Comparison of ENCODE assay signal across 9 mouse cellular contexts in genomic region chr1:134725276-134725675, GRCm38 (mm10).
DNase-seq lines count a peak whose midpoint lies in the region; ATAC-seq lines count a peak whose summit lies in the region.
"Had no signal": no experiment of that assay in that cellular context is flagged by ENCODE, and none has a peak within 500 bp of the region (broad histone marks: within the 10 kb centered on the region; RNA-seq: fewer than 3 reads in every experiment).

No protein-coding gene starts in this region.

- H3K9ac ChIP-seq in forebrain, embryonic 11.5 days (ENCODE audit: low read length) = no peak overlapping the region
- H3K9ac ChIP-seq: lung, embryonic 15.5 days had no signal

- no peaks in the 10 kb centered on the region for H3K27me3 ChIP-seq in forebrain, embryonic 11.5 days (ENCODE audit: control insufficient read depth, insufficient read depth, low read length)
- H3K27me3 ChIP-seq: lung, embryonic 15.5 days had no signal

- H3K9me3 ChIP-seq in forebrain, embryonic 11.5 days (ENCODE audit: control insufficient read depth, low read length) = no peaks in the 10 kb centered on the region
- H3K9me3 ChIP-seq: lung, embryonic 15.5 days had no signal

- no peak overlapping the region for H3K4me2 ChIP-seq in forebrain, embryonic 11.5 days (ENCODE audit: low read depth, low read length, severe bottlenecking)
- H3K4me2 ChIP-seq: lung, embryonic 15.5 days had no signal

- ATAC-seq in megakaryocyte, adult 5-6 weeks (ENCODE audit: poor library complexity, severe bottlenecking) = peak; percentile 77
- ATAC-seq in forebrain, embryonic 11.5 days (replicated peaks; ENCODE audit: low FRiP score) = no peak

- H3K4me3 ChIP-seq in forebrain, embryonic 11.5 days (ENCODE audit: low read depth, low read length) = no peak overlapping the region
- H3K4me3 ChIP-seq: lung, embryonic 15.5 days had no signal

- H3K4me1 ChIP-seq in forebrain, embryonic 11.5 days (replicated peaks; ENCODE audit: control insufficient read depth, insufficient read depth, low read length) = no peaks in the 10 kb centered on the region

- H3K36me3 ChIP-seq in forebrain, embryonic 11.5 days (ENCODE audit: control insufficient read depth, insufficient read depth, low read length) = no peaks in the 10 kb centered on the region
- H3K36me3 ChIP-seq: lung, embryonic 15.5 days had no signal

- DNase-seq in embryo, embryonic 10.5 days (ENCODE audit: low spot score) = peak; percentile 31
- DNase-seq in embryo, embryonic 11 days = no peak
- DNase-seq in ovary, postnatal 36 days (ENCODE audit: low spot score) = peak; percentile 51
- no peak for DNase-seq in ovary, postnatal 14 days (ENCODE audit: low spot score)
- DNase-seq in cerebellum, postnatal 14 days = peak; percentile 80 to 90
- peak; percentile 22 for DNase-seq in induced T-regulatory cell, adult 2 months (ENCODE audit: low read depth)
- DNase-seq in forebrain, embryonic 11.5 days (ENCODE audit: low spot score) = no peak

- no peak overlapping the region for H3K27ac ChIP-seq in forebrain, embryonic 11.5 days (ENCODE audit: low read depth, low read length)
- H3K27ac ChIP-seq: lung, embryonic 15.5 days had no signal

- WGBS in forebrain, embryonic 11.5 days = 48% methylated on average over 5 of the region's 5 CpGs

Comparison
In these comparisons a context has a peak if more than half of its experiments do, and no peak if none do; other contexts are left out.
1. DNase-seq: peak in embryo, embryonic 10.5 days (single experiment), ovary, postnatal 36 days (single experiment), cerebellum, postnatal 14 days (2 of 2) and induced T-regulatory cell, adult 2 months (single experiment); none in embryo, embryonic 11 days (single experiment), ovary, postnatal 14 days (single experiment) and forebrain, embryonic 11.5 days (single experiment).